Mouse (Mus musculus) cerebellum, adult 9-10 months (tissue): ENCODE measurements around the gene Kcnt2.

Experiments
- DNase-seq: peaks from one replicate; pipeline ENCODE4 v3.0.0; 2022

Gene Kcnt2

GRCm38 (mm10) chr1:140379526-140379925 lies 133.6 kb downstream of the Kcnt2 start:
- no peak for DNase-seq

GRCm38 (mm10) chr1:140381093-140381492 lies 135.1 kb downstream of the Kcnt2 start:
- DNase-seq, result no peak

- DNase-seq, result no peak
Measured at GRCm38 (mm10) chr1:140390301-140390700, 144.3 kb downstream of the Kcnt2 start.

- no peak for DNase-seq
Measured at GRCm38 (mm10) chr1:140397756-140398155, 151.8 kb downstream of the Kcnt2 start.

GRCm38 (mm10) chr1:140406631-140407288 lies 160.8 kb downstream of the Kcnt2 start:
- DNase-seq, result no peak

GRCm38 (mm10) chr1:140415761-140416160 lies 169.8 kb downstream of the Kcnt2 start:
- DNase-seq, result no peak

GRCm38 (mm10) chr1:140422954-140423353 lies 177.0 kb downstream of the Kcnt2 start:
- no peak for DNase-seq

GRCm38 (mm10) chr1:140429284-140429850 lies 183.4 kb downstream of the Kcnt2 start:
- DNase-seq, result no peak

- no peak for DNase-seq
Measured at GRCm38 (mm10) chr1:140432039-140432438, 186.1 kb downstream of the Kcnt2 start.

GRCm38 (mm10) chr1:140434791-140435190 lies 188.8 kb downstream of the Kcnt2 start:
- no peak for DNase-seq

GRCm38 (mm10) chr1:140438176-140438575 lies 192.2 kb downstream of the Kcnt2 start:
- no peak for DNase-seq

- no peak for DNase-seq
Measured at GRCm38 (mm10) chr1:140443904-140444303, 197.9 kb downstream of the Kcnt2 start.

GRCm38 (mm10) chr1:140444394-140444793 lies 198.4 kb downstream of the Kcnt2 start:
- no peak for DNase-seq

- DNase-seq, result no peak
Measured at GRCm38 (mm10) chr1:140451461-140451860, 205.5 kb downstream of the Kcnt2 start.

GRCm38 (mm10) chr1:140451924-140452323 lies 206.0 kb downstream of the Kcnt2 start:
- DNase-seq, result no peak

- no peak for DNase-seq
Measured at GRCm38 (mm10) chr1:140455903-140456302, 209.9 kb downstream of the Kcnt2 start.

GRCm38 (mm10) chr1:140456873-140457272 lies 210.9 kb downstream of the Kcnt2 start:
- no peak for DNase-seq

- no peak for DNase-seq
Measured at GRCm38 (mm10) chr1:140468315-140468714, 222.4 kb downstream of the Kcnt2 start.

- no peak for DNase-seq
Measured at GRCm38 (mm10) chr1:140469586-140469985, 223.6 kb downstream of the Kcnt2 start.

- no peak for DNase-seq
Measured at GRCm38 (mm10) chr1:140476921-140477320, 231.0 kb downstream of the Kcnt2 start.

- no peak for DNase-seq
Measured at GRCm38 (mm10) chr1:140484016-140484415, 238.1 kb downstream of the Kcnt2 start.

- DNase-seq, result no peak
Measured at GRCm38 (mm10) chr1:140489816-140490215, 243.9 kb downstream of the Kcnt2 start.

- no peak for DNase-seq
Measured at GRCm38 (mm10) chr1:140491406-140491805, 245.4 kb downstream of the Kcnt2 start.

- no peak for DNase-seq
Measured at GRCm38 (mm10) chr1:140492237-140492636, 246.3 kb downstream of the Kcnt2 start.

GRCm38 (mm10) chr1:140513451-140513850 lies 267.5 kb downstream of the Kcnt2 start:
- DNase-seq, result no peak
